Mouse (Mus musculus) heart, adult 11 months (tissue): ENCODE results near the gene Eddm3b.

ENCODE experiments used
- DNase-seq: peaks from one replicate; pipeline ENCODE4 v3.0.0; 2022

The Eddm3b gene

GRCm38 (mm10) chr14:51094921-51095320, 19.3 kb upstream of the Eddm3b start:
- DNase-seq, result peak; percentile 97

GRCm38 (mm10) chr14:51095736-51096524, 18.3 kb upstream of the Eddm3b start:
- peak; percentile 90 for DNase-seq

- peak; percentile 94 for DNase-seq
Measured at GRCm38 (mm10) chr14:51098300-51098699, 15.9 kb upstream of the Eddm3b start.

GRCm38 (mm10) chr14:51098921-51099320, 15.3 kb upstream of the Eddm3b start:
- peak; percentile 74 for DNase-seq

GRCm38 (mm10) chr14:51101284-51101683, 12.9 kb upstream of the Eddm3b start:
- peak; percentile 89 for DNase-seq

GRCm38 (mm10) chr14:51103217-51103616, 11.0 kb upstream of the Eddm3b start:
- no peak for DNase-seq

GRCm38 (mm10) chr14:51104366-51104765, 9.9 kb upstream of the Eddm3b start:
- no peak for DNase-seq

GRCm38 (mm10) chr14:51106449-51106967, 7.7 kb upstream of the Eddm3b start:
- DNase-seq, result no peak

GRCm38 (mm10) chr14:51111966-51112365, 2.3 kb upstream of the Eddm3b start:
- peak; percentile 89 for DNase-seq

- peak; percentile 71 for DNase-seq
Measured at GRCm38 (mm10) chr14:51113476-51113875, 750 bp upstream of the Eddm3b start.

GRCm38 (mm10) chr14:51125684-51126083, 11.5 kb downstream of the Eddm3b start:
- DNase-seq, result peak; percentile 41

GRCm38 (mm10) chr14:51127648-51128258, 13.5 kb downstream of the Eddm3b start:
- DNase-seq, result peak; percentile 89

- peak; percentile 91 for DNase-seq
Measured at GRCm38 (mm10) chr14:51128775-51129623, 14.8 kb downstream of the Eddm3b start.

GRCm38 (mm10) chr14:51129624-51129975, 15.4 kb downstream of the Eddm3b start:
- DNase-seq, result peak; percentile 45

GRCm38 (mm10) chr14:51130315-51130940, 16.2 kb downstream of the Eddm3b start:
- peak; percentile 78 for DNase-seq

- DNase-seq, result peak; percentile 85
Measured at GRCm38 (mm10) chr14:51131086-51131815, 17.0 kb downstream of the Eddm3b start.

GRCm38 (mm10) chr14:51132372-51132771, 18.1 kb downstream of the Eddm3b start:
- peak; percentile 82 for DNase-seq

- DNase-seq, result peak; percentile 74
Measured at GRCm38 (mm10) chr14:51140342-51140741, 26.1 kb downstream of the Eddm3b start.

GRCm38 (mm10) chr14:51142119-51142518, 27.9 kb downstream of the Eddm3b start:
- no peak for DNase-seq

- DNase-seq, result no peak
Measured at GRCm38 (mm10) chr14:51142568-51142967, 28.3 kb downstream of the Eddm3b start.

GRCm38 (mm10) chr14:51143287-51143686, 29.1 kb downstream of the Eddm3b start:
- DNase-seq, result peak; percentile 89

- no peak for DNase-seq
Measured at GRCm38 (mm10) chr14:51143937-51144336, 29.7 kb downstream of the Eddm3b start.
